Mouse (Mus musculus) splenic B cell, adult 2 months (primary cell): Measurements from ENCODE around the gene Cdh1.

Experiments
- DNase-seq: peaks from one replicate; pipeline ENCODE4 v3.0.0-alpha.2; 2011; ENCODE audit warnings: low read depth, low spot score
- H3K27me3 ChIP-seq: 2 replicates; pipeline ENCODE4 v1.6.1; 2012; ENCODE audit warnings: mild to moderate bottlenecking, low read length, moderate library complexity, mixed read lengths; ENCODE audit not compliant: control insufficient read depth, poor library complexity, insufficient read depth, severe bottlenecking
- H3K36me3 ChIP-seq: 2 replicates; pipeline ENCODE4 v1.6.1; 2012; ENCODE audit warnings: mild to moderate bottlenecking, low read length, moderate library complexity, mixed read lengths; ENCODE audit not compliant: control insufficient read depth, poor library complexity, insufficient read depth, severe bottlenecking

The Cdh1 gene

DNA sequence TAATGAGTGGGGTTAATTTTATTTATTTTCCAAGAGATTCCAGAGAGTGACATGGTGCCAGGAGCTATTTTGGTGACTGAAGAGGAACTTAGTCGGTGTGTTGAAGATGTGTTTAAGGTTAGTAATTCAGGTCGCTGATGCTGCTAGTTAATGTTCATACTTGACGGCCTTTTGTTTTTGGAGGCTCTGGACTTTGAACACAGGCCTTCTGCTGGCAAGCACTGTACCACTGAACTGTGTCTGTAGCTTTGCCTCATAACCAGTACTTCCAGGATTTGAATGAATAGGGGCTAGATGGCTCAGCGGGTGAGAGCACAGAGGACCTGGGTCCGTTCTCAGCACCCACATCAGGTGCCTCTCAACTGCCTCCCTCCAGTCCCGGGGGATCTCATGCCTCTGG, 97.0 kb downstream of the Cdh1 start:
- H3K36me3 ChIP-seq = peaks cover 12% of the 10 kb centered on the region
- no peak for DNase-seq
- no peaks in the 10 kb centered on the region for H3K27me3 ChIP-seq

DNA sequence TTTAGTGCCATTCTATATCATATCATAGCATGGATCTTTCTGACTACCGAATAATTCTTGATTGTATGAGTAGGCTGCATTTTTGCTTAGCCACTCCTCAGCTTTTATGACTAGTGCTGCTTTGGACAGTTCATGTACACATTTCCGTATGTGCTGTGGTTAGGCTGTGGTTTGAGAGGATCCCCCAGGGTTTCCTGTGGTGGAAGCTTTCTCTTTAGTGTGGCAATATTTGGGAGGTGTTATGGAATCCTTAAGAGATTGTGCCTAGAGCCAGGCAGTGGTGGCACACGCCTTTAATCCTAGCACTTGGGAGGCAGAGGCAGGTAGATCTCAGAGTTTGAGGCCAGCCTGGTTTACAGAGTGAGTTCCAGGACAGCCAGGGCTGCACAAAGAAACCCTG, 98.2 kb downstream of the Cdh1 start:
- DNase-seq = no peak
- peaks cover 10% of the 10 kb centered on the region for H3K36me3 ChIP-seq
- H3K27me3 ChIP-seq = no peaks in the 10 kb centered on the region

DNA sequence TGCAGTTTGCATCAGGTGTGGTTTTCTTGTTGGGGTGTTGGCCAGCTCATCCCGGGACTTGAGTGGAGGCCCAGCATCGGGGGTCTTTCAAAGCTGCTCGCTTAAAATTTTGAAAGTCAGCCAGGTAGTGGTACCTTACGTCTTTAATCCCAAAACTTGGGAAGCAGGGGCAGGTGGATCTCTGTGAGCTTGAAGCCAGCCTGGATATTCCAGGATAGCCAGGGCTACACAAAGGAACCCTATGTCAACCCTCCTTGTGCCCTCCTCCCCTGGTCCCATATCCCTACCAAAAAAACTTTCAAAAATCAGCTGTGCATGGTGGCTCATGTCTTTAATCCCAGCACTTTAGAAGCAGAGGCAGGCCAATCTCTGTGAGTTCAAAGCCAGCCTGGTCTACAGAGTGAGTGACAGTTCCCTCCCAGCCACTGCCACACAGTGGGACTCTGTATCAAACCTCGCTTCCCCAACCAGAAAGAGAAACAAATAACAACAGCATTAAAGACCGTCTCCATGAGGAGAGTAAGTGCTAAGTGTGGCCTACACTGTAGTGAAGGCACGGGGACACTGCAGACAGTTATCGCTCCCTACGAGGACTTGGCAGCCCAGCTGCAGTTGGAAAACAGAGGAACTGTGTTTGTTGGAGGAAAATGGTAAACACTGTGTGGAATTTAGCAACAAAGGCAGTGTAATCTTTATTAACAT, 101.2 kb downstream of the Cdh1 start:
- Histone ChIP-seq H3K36me3 (peaks cover 4% of the 10 kb centered on the region), H3K27me3 (no peaks in the 10 kb centered on the region)
- DNase-seq = no peak

DNA sequence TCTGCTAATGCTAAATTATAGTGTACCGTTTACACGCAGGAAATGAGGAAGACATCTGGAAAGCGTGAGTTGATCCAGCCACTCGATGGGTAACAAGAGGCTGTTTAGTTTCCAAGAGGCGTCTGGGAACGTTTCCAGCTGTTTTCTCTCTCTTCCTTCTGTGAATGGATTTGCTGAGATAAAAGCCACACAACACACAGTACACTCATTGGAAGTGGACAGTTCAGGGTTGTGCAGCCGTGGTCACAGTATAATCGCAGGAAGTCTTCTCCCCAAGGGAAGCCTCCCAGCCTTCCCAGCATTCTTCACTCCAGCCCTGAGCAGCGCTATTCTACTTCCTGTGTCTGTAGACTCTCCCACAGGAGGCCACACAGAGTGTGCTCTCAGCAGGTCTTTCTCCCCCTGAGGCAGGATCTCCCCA, 101.8 kb downstream of the Cdh1 start:
- H3K36me3 ChIP-seq = no peaks in the 10 kb centered on the region; the same call in 1 of the 2 replicates
- no peaks in the 10 kb centered on the region for H3K27me3 ChIP-seq
- DNase-seq = no peak

DNA sequence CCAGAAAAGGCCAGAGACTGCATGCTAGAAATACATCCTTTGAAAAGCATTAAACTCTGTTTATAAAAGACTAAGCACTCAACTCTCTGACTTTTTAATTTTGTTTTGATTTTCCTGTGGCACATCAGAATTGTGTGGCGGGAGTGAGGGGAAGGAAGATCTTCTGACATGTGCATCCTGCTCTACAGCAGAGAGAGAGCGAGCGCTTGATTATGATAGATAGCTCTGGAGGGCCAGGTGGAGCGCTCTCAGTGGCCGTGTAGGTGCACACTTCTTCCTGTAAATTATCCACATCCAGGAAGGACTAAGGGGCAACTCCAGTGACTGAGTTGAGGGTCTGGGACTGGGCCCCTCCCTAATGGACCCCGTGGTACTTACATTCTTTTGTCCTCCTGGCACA, 103.0 kb downstream of the Cdh1 start:
- Histone ChIP-seq H3K27me3 (no peaks in the 10 kb centered on the region), H3K36me3 (no peaks in the 10 kb centered on the region; the same call in 1 of the 2 replicates)
- DNase-seq = no peak

DNA sequence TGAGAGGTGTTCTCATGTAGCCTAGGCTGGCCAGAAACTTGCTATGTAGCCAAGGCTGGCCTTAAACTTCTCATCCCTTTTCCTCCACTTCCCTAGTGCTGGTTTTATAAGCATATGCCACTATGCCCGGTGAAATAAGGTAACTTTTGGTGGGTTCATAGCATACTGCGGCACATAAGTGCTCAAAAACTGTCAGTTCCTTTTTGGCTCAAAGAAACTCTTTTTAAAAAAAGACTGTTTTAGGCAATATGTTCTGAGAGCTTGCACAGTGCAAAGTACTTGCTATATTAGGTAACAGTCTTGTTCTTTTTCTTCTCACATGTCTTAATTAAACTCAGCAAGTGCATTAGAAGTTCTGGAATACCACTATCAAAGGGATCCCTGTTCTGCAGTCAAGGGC, 106.9 kb downstream of the Cdh1 start:
- no peaks in the 10 kb centered on the region for H3K27me3 ChIP-seq

DNA sequence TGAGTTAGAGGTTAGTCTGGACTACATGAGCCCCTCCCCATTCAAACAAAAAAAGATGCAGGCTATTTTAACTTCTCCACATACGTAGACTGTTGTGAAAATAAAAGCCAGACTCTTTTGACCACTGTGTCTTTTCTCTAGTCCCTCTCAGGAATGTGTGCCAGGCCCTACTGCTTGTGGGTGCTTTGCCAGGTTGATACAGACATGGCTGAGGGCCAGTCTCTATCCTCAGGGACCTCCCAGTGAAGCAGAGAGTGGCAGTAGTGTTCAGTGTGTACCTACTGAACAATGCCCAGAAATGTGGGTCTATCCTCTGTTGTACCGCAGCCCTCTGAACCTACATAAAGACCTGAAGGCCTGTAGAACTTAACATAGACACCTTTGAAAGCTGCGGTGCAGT, 109.3 kb downstream of the Cdh1 start:
- no peaks in the 10 kb centered on the region for H3K27me3 ChIP-seq
- DNase-seq = no peak
- no peaks in the 10 kb centered on the region; the same call in 1 of the 2 replicates for H3K36me3 ChIP-seq

More for the DNA sequence above, 106.9 kb downstream of the Cdh1 start:
- no peak for DNase-seq
- H3K36me3 ChIP-seq = no peaks in the 10 kb centered on the region; the same call in 1 of the 2 replicates

DNA sequence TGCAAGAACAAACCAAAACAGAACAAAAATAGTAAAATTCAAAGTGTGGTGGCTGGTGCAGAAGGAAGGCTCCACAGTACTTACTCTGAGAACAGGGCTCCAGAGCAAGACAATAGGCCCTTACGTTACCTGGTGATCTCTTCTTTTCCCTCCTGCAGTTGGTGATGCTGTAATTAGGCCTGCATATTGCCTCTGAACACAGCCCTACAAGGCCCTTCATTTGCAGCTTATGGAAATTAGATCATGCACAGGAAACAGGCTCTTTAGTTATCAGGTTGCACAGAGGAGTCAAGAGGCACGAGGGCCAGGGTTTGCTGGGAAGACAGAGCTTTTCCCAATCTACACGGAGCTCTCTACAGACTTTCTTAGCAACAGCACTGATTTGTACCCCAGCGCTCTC, 111.1 kb downstream of the Cdh1 start:
- Histone ChIP-seq H3K36me3 (no peaks in the 10 kb centered on the region), H3K27me3 (no peaks in the 10 kb centered on the region)
- DNase-seq = no peak

DNA sequence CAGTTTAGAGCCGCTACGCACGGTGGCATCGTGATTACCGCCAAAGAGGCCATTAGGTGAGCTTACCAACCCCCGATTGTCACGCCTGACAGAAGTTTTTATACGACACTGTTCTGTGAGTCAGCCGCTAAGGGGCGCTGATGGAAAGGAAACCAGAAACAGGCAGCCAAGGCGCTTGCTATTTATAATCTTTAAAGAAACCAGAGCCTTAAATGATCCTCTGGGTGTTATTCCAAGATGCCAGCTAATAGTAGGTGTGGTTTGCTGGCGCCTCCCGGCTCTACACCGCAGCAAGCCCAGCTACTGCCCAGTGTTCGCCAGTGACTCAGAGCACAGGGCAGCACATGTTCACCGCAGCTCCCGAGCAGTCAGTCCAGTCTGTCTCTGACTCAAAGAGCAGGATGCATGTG, 114.9 kb downstream of the Cdh1 start:
- DNase-seq = peak; percentile 74
- H3K27me3 ChIP-seq = no peaks in the 10 kb centered on the region
- H3K36me3 ChIP-seq = peaks cover 5% of the 10 kb centered on the region; the same call in 1 of the 2 replicates
